ENCODE assay signal across 9 mouse cellular contexts in genomic region chr10:38965857-38966256, GRCm38 (mm10). TPM values are rescaled to one million over a fixed set of nuclear protein-coding genes. Genes with fewer than 3 reads are reported as not detected.
DNase-seq lines count a peak whose midpoint lies in the region; ATAC-seq and TF ChIP-seq lines count a peak whose summit lies in the region.
"Had no signal": no experiment of that assay in that cellular context is flagged by ENCODE, and none has a peak within 500 bp of the region (broad histone marks: within the 10 kb centered on the region; RNA-seq: fewer than 3 reads in every experiment).

No protein-coding gene starts in this region.

- no peaks in the 10 kb centered on the region for H3K27me3 ChIP-seq in kidney, adult 2 months (replicated peaks; ENCODE audit: control insufficient read depth, insufficient read depth, low read length)
- H3K27me3 ChIP-seq in kidney, embryonic 15.5 days = no peaks in the 10 kb centered on the region
- H3K27me3 ChIP-seq in midbrain, embryonic 10.5 days (ENCODE audit: low read depth, poor library complexity, severe bottlenecking) = peaks cover 15% of the 10 kb centered on the region
- H3K27me3 ChIP-seq: Patski had no signal

- 2% methylated on average over 14 of the region's 14 CpGs for WGBS in kidney, adult 2 months
- 2% methylated on average over 14 of the region's 14 CpGs for WGBS in kidney, embryonic 15.5 days
- WGBS in midbrain, embryonic 10.5 days = 4% methylated on average over 14 of the region's 14 CpGs

- TF ChIP-seq POLR2A in kidney, adult 2 months (IDR thresholded peaks at IDR 0.05; ENCODE audit: low read depth, low read length) = no peak

- no peaks in the 10 kb centered on the region for H3K9me3 ChIP-seq in kidney, embryonic 15.5 days (replicated peaks)
- no peaks in the 10 kb centered on the region for H3K9me3 ChIP-seq in midbrain, embryonic 10.5 days (replicated peaks)

- TF ChIP-seq CTCF in kidney, adult 2 months (conservative IDR thresholded peaks at IDR 0.05; ENCODE audit: insufficient read depth, insufficient read length, low read depth, low read length) = no peak

- peak overlapping the region; percentile 80 for H3K4me2 ChIP-seq in kidney, embryonic 15.5 days

- H3K36me3 ChIP-seq in kidney, adult 2 months (ENCODE audit: control insufficient read depth, insufficient read depth, low read length) = no peaks in the 10 kb centered on the region
- H3K36me3 ChIP-seq in kidney, embryonic 15.5 days = no peaks in the 10 kb centered on the region
- H3K36me3 ChIP-seq in midbrain, embryonic 10.5 days = no peaks in the 10 kb centered on the region

- peak overlapping the region; percentile 66 for H3K27ac ChIP-seq in kidney, adult 2 months (ENCODE audit: insufficient read depth, low read depth, low read length)
- peak overlapping the region; percentile 84 for H3K27ac ChIP-seq in kidney, embryonic 15.5 days
- peak overlapping the region; percentile 79 for H3K27ac ChIP-seq in midbrain, embryonic 10.5 days (replicated peaks)

- peak; percentile 55 for ATAC-seq in kidney, embryonic 15.5 days (replicated peaks; ENCODE audit: low FRiP score)
- ATAC-seq: Patski had no signal

- DNase-seq in kidney, adult 2 months = peak; percentile 17
- DNase-seq in kidney, adult 11 months = no peak
- DNase-seq in adrenal gland, postnatal 36 days = peak; percentile 35 to 43
- peak; percentile 43 to 72 for DNase-seq in heart, adult 18-20 months
- peak; percentile 44 for DNase-seq in midbrain, embryonic 10.5 days (ENCODE audit: low spot score)
- peak; percentile 4 to 8 for DNase-seq in thymus, adult 18-20 months
- DNase-seq in layer of hippocampus, adult 18-20 months (ENCODE audit: low spot score in 2 of 2) = no peak

- H3K4me1 ChIP-seq in kidney, adult 2 months (ENCODE audit: control insufficient read depth, insufficient read depth, low read length) = no peaks in the 10 kb centered on the region
- peaks cover 38% of the 10 kb centered on the region for H3K4me1 ChIP-seq in kidney, embryonic 15.5 days
- peaks cover 13% of the 10 kb centered on the region for H3K4me1 ChIP-seq in midbrain, embryonic 10.5 days

- H3K4me3 ChIP-seq in kidney, adult 2 months (ENCODE audit: insufficient read depth, low read depth, low read length) = peak overlapping the region; percentile 81
- peak overlapping the region; percentile 61 for H3K4me3 ChIP-seq in kidney, embryonic 15.5 days (replicated peaks)
- H3K4me3 ChIP-seq in midbrain, embryonic 10.5 days = peak overlapping the region; percentile 55

- H3K9ac ChIP-seq in kidney, embryonic 15.5 days = peak overlapping the region; percentile 65

RNA-seq across cellular contexts. Expression of gene Lama4, which starts 0.5 kb away (rescaled TPM):
- polyA plus RNA-seq in kidney, adult 2 months (2012; rRNA removed) = 8.1 and 9.0 TPM in 2 replicates
- 10 to 100 TPM; 56.7 to 86.6 TPM for total RNA-seq in adrenal gland, postnatal 36 days (2021)
- 10 to 100 TPM; 47.2 to 52.0 TPM for total RNA-seq in heart, adult 18-20 months (2021)
- 67.0 and 73.9 TPM in 2 replicates for polyA plus RNA-seq in kidney, embryonic 15.5 days (2015; fragmentation: Nextera tagmentation; extraction: Ambion mirVana)
- polyA plus RNA-seq in midbrain, embryonic 10.5 days (2016; fragmentation: Nextera tagmentation; extraction: Ambion mirVana) = 10.8 and 13.9 TPM in 2 replicates
- total RNA-seq in layer of hippocampus, adult 18-20 months (2021) = 1 to 10 TPM; 3.1 to 3.4 TPM

Comparison
In these comparisons a context has a peak if more than half of its experiments do, and no peak if none do; other contexts are left out.
1. DNase-seq: peak in kidney, adult 2 months (single experiment), adrenal gland, postnatal 36 days (2 of 2), heart, adult 18-20 months (2 of 2), midbrain, embryonic 10.5 days (single experiment) and thymus, adult 18-20 months (2 of 2); none in kidney, adult 11 months (single experiment) and layer of hippocampus, adult 18-20 months (0 of 2).
2. RNA of gene Lama4, which starts 0.5 kb away (total RNA-seq): 56.7 to 86.6 TPM in adrenal gland, postnatal 36 days and 47.2 to 52.0 TPM in heart, adult 18-20 months; 3.1 to 3.4 TPM in layer of hippocampus, adult 18-20 months; every median in the first group is over 10 times any median in the second.
3. Peak in every context shown above with its lines, with median percentiles within 50 percentile points of each other: H3K27ac ChIP-seq and H3K4me3 ChIP-seq.